Mouse (Mus musculus) hindbrain, embryonic 15.5 days (tissue): Measurements from ENCODE around the gene Ndufa6. TPM values are rescaled to one million over a fixed set of nuclear protein-coding genes. Genes with fewer than 3 reads are reported as not detected.

Source experiments
- ATAC-seq: fragments of 200-750 bp; cut with Nextera tagmentation; 2 replicates; pipeline ENCODE4 v1.8.0; 2017; ENCODE audit warnings: low read depth, moderate number of reproducible peaks, moderate TSS enrichment; ENCODE audit not compliant: low FRiP score
- H3K27ac ChIP-seq: fragments of 300-500 bp; sonication (generic); replicated peaks from 2 replicates; pipeline ENCODE4 v1.5.1; 2015; ENCODE audit warnings: mild to moderate bottlenecking, inconsistent platforms
- H3K27me3 ChIP-seq: fragments of 300-500 bp; sonication (generic); 2 replicates; pipeline ENCODE4 v1.6.1; 2015; ENCODE audit warnings: control low read depth, inconsistent platforms
- H3K36me3 ChIP-seq: fragments of 300-500 bp; sonication (generic); 2 replicates; pipeline ENCODE4 v1.6.1; 2015; ENCODE audit warnings: control low read depth, inconsistent platforms
- H3K4me1 ChIP-seq: fragments of 300-500 bp; sonication (generic); replicated peaks from 2 replicates; pipeline ENCODE4 v1.6.1; 2015; ENCODE audit warnings: control low read depth, inconsistent platforms
- H3K4me2 ChIP-seq: fragments of 300-500 bp; sonication (generic); 2 replicates; pipeline ENCODE4 v1.6.1; 2015; ENCODE audit warnings: moderate library complexity, mild to moderate bottlenecking, inconsistent platforms
- H3K4me3 ChIP-seq: fragments of 300-500 bp; sonication (generic); 2 replicates; pipeline ENCODE4 v1.5.1; 2015; ENCODE audit warnings: mild to moderate bottlenecking, inconsistent platforms
- H3K9ac ChIP-seq: fragments of 300-500 bp; sonication (generic); 2 replicates; pipeline ENCODE4 v1.6.1; 2015; ENCODE audit warnings: inconsistent platforms
- H3K9me3 ChIP-seq: fragments of 300-500 bp; sonication (generic); 2 replicates; pipeline ENCODE4 v1.6.1; 2016; ENCODE audit warnings: control low read depth, inconsistent platforms
- WGBS: fragments of 180-500 bp; shearing (Covaris S2); methylation state at CpG from one replicate; pipeline ENCODE4 v1.1.7; 2015; 5-methylcytosine and 5-hydroxymethylcytosine counted together
- polyA plus RNA-seq: library from polyadenylated mRNA; unstranded; fragments of >200 nt; fragmentation: Nextera tagmentation; extraction: Ambion mirVana; gene quantifications from 2 replicates; pipeline ENCODE4 v1.2.1, GENCODE M21; 2015

Ndufa6 gene
- polyA plus RNA-seq, 1 experiment from 2014 or later: 352 TPM

DNA sequence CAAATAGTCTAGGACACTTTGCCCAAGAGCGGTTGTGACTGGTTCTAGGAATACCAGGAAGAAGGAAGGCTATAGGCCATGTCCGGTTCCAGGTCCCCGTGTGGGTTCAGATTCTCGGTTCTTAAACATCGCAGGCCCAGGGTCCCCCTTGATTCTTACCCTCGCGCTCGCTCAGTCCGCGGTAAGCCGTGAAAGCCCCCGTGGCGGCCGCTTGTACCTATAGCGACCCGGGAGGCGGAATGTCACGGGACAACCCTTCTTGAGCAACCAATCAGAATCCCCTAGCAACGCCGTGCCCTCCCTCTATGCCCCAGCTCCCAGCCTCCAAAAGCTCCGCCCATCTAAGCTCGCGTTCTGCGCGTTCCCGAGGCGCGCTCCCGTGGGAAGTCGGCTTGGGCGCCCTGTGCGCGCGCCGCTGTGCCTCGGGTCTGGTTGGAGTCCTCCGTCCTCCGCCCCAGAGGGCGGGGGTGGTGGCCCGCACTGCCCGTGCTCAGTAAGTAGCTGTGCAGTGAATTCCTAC is 15.5 kb downstream of the Ndufa6 start, which contains the start of the genes Naga, Pheta2 and Smdt1:
Naga (minus strand) TSS at position 333 of the 520 bp plus-strand sequence.
Pheta2 (plus strand) TSS at position 350 of the 520 bp plus-strand sequence.
Smdt1 (plus strand) TSS at position 367 of the 520 bp plus-strand sequence.
- ATAC-seq: peak; percentile 90
- Histone ChIP-seq H3K4me1 (peaks cover 28% of the 10 kb centered on the region), H3K4me3 (peak within 1 kb of the TSS; percentile 68), H3K4me2 (peak within 1 kb of the TSS; percentile 76), H3K9me3 (no peaks in the 10 kb centered on the region), H3K9ac (peak within 1 kb of the TSS; percentile 63), H3K27ac (peak within 1 kb of the TSS; percentile 63; the same call in 1 of the 2 replicates), H3K36me3 (peaks cover 7% of the 10 kb centered on the region; the same call in 1 of the 2 replicates), H3K27me3 (peaks cover 14% of the 10 kb centered on the region)
- WGBS: under 1% methylated on average over 41 of the region's 41 CpGs

GRCm38 (mm10) chr15:82337875-82338274 is 16.2 kb downstream of the Ndufa6 start:
- Histone ChIP-seq H3K4me1 (peaks cover 28% of the 10 kb centered on the region), H3K9ac (peak overlapping the region; percentile 63), H3K36me3 (peaks cover 7% of the 10 kb centered on the region; the same call in 1 of the 2 replicates), H3K27me3 (peaks cover 14% of the 10 kb centered on the region), H3K4me3 (peak overlapping the region; percentile 68), H3K27ac (no peak overlapping the region), H3K9me3 (no peaks in the 10 kb centered on the region), H3K4me2 (peak overlapping the region; percentile 76)
- WGBS: 57% methylated on average over 4 of the region's 4 CpGs
- ATAC-seq: 0 out of 2 replicates have a peak, but pooled peaks have one; percentile 12

DNA sequence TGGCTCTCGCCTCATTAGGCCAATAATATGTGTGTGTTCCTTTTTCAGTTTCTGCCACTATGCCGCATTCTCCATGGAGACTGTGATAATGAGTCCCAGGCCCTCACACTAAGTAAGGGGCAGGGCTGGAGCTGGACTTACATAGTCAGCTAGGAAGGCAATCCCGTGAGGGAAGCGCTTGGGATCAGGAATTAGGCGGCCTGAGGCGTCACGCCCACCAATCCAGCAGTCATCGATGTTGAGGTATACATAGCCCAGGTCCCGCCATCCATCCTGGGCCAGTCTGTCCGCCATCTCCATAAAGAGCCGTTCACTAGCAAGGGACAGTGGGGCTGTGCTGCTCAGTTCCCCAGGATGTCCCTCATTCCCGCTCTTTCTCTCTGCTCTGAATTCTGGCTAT is 17.5 kb downstream of the Ndufa6 start:
- peaks cover 14% of the 10 kb centered on the region for H3K27me3 ChIP-seq
- WGBS: 65% methylated on average over 12 of the region's 12 CpGs
- ATAC-seq: no peak
- H3K36me3 ChIP-seq: peaks cover 7% of the 10 kb centered on the region; the same call in 1 of the 2 replicates
- no peaks in the 10 kb centered on the region for H3K9me3 ChIP-seq
- no peak overlapping the region for H3K27ac ChIP-seq
- peaks cover 28% of the 10 kb centered on the region for H3K4me1 ChIP-seq
- no peak overlapping the region for H3K9ac ChIP-seq
- H3K4me2 ChIP-seq: no peak overlapping the region
- no peak overlapping the region for H3K4me3 ChIP-seq

DNA sequence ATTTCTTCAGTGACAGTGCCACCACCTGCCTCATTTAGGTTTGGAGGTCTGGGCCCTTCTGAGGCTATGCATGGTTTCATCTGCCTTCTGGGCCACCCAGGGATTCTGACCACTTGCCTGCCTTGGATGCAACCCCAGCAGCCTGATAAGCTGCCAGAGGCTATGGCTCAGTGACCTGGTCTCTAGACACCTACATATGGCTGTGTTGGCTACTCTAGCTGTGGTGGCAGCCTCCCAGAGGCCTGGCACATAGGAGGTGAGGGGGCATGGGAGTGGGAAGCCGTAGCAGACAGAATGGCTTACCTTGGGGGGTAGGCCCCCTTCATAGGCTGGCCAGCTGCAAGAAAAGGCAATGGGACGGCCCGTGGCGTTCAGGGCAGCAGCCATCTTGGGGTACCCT is 18.9 kb downstream of the Ndufa6 start:
- no peak for ATAC-seq
- 91% methylated on average over 4 of the region's 4 CpGs for WGBS

DNA sequence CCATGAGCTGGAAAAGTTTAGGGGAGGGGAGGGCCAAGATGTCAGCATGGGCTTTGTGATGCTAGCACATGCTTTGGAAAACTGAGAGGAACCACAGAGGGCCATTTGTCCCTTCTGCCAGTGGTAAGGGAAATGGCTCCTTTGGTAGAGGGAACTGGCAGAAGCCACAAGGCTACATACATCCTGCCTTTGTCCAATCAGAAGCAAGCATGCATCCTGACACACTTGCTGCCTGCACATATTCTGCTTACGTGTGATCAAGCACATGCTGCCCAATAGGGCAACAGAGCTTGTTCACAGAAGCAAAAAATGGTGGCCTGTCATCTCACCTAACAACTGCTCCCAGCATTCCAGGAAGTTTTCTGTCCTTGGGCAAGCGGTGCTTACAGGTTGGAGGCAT is 28.7 kb downstream of the Ndufa6 start:
- H3K9me3 ChIP-seq: no peaks in the 10 kb centered on the region
- no peaks in the 10 kb centered on the region for H3K36me3 ChIP-seq
- no peak for ATAC-seq
- H3K4me1 ChIP-seq: no peaks in the 10 kb centered on the region
- WGBS: 81% methylated on average over 2 of the region's 2 CpGs
- H3K9ac ChIP-seq: no peak overlapping the region
- H3K4me3 ChIP-seq: no peak overlapping the region
- H3K27ac ChIP-seq: no peak overlapping the region
- H3K4me2 ChIP-seq: no peak overlapping the region
- H3K27me3 ChIP-seq: no peaks in the 10 kb centered on the region

More for the DNA sequence above, 18.9 kb downstream of the Ndufa6 start:
- Histone ChIP-seq H3K27ac (no peak overlapping the region), H3K27me3 (peaks cover 5% of the 10 kb centered on the region; the same call in 1 of the 2 replicates), H3K9me3 (no peaks in the 10 kb centered on the region), H3K4me3 (no peak overlapping the region), H3K4me1 (peaks cover 24% of the 10 kb centered on the region), H3K36me3 (peaks cover 7% of the 10 kb centered on the region; the same call in 1 of the 2 replicates), H3K9ac (0 out of 2 replicates have a peak overlapping the region, but pooled peaks have one; percentile 18), H3K4me2 (no peak overlapping the region)

DNA sequence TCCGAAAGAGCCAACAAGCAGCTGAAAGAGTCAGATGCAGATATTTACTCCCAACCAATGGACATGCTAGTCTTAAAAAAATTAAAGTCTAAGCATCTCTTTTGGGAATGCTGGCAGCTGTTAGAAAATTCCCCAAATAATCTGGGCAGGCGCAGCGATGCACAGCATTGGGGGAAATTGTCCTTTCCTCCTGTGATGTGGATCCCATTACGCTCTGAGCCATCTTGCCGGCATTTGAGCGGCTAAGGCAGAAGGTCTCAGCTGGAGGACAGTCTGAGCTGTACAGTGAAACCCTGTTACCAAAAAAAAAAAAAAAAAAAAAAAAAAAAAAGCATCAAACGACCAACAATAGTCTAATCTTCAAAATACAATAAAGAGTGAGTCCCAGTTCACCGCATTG is 31.9 kb downstream of the Ndufa6 start:
- Histone ChIP-seq H3K9me3 (no peaks in the 10 kb centered on the region), H3K4me2 (no peak overlapping the region), H3K27ac (no peak overlapping the region), H3K9ac (no peak overlapping the region), H3K36me3 (no peaks in the 10 kb centered on the region), H3K27me3 (no peaks in the 10 kb centered on the region), H3K4me3 (no peak overlapping the region), H3K4me1 (no peaks in the 10 kb centered on the region)
- no peak for ATAC-seq
- 69% methylated on average over 8 of the region's 8 CpGs for WGBS

GRCm38 (mm10) chr15:82319613-82320012 is 34.5 kb downstream of the Ndufa6 start:
- H3K36me3 ChIP-seq: no peaks in the 10 kb centered on the region
- H3K9ac ChIP-seq: no peak overlapping the region
- no peak overlapping the region for H3K4me3 ChIP-seq
- H3K9me3 ChIP-seq: no peaks in the 10 kb centered on the region
- WGBS: 56% methylated on average over 1 of the region's 1 CpGs
- H3K4me2 ChIP-seq: no peak overlapping the region
- no peak overlapping the region for H3K27ac ChIP-seq
- no peaks in the 10 kb centered on the region for H3K4me1 ChIP-seq
- no peak for ATAC-seq
- no peaks in the 10 kb centered on the region for H3K27me3 ChIP-seq

DNA sequence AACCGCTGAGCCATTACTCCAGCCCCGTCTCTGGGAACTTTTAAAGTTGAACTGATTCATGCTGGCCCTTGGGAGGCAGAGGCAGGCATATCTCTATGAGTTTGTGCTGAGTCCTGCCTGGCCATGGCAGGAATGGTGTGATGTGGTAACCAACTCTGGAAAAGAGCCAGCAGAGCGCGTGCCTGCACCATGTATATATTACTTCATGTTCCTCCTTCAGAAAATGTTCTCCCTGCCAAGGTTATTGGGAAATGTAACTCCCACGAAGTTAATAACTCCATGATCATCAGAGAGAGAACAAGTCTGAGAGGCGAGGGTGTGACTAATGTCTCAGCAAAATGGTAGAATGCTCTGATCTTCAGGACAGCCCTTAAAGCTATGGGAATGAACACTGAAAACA is 36.3 kb downstream of the Ndufa6 start:
- H3K9ac ChIP-seq: no peak overlapping the region
- no peak overlapping the region for H3K4me3 ChIP-seq
- no peaks in the 10 kb centered on the region for H3K4me1 ChIP-seq
- no peak overlapping the region for H3K27ac ChIP-seq
- H3K27me3 ChIP-seq: no peaks in the 10 kb centered on the region
- H3K4me2 ChIP-seq: no peak overlapping the region
- WGBS: 85% methylated on average over 6 of the region's 6 CpGs
- no peak for ATAC-seq
- H3K36me3 ChIP-seq: no peaks in the 10 kb centered on the region
- H3K9me3 ChIP-seq: no peaks in the 10 kb centered on the region

DNA sequence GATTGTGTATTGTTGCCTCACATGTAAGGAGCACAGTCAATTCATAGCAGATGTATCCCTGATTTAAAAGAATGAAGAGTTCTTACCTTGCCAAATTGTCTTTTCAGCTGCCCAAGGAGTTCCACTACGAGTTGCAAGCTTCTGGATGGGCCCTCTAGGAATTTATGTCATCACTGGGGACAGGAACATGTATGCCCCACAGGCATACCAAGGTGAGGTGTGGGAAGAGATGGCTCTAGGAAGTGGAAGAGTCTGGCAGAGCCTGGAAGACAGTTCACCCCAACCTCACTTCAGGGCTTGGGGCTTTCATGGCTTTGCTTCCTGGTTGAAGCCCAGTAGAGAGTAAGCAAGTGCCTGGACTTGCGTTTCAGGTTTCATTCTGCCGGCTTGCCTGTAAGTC is 45.7 kb downstream of the Ndufa6 start:
- 92% methylated on average over 3 of the region's 3 CpGs for WGBS
- no peaks in the 10 kb centered on the region for H3K9me3 ChIP-seq
- no peak overlapping the region for H3K9ac ChIP-seq
- H3K27ac ChIP-seq: no peak overlapping the region
- H3K27me3 ChIP-seq: no peaks in the 10 kb centered on the region
- no peaks in the 10 kb centered on the region for H3K36me3 ChIP-seq
- ATAC-seq: no peak
- H3K4me1 ChIP-seq: no peaks in the 10 kb centered on the region
- no peak overlapping the region for H3K4me2 ChIP-seq
- no peak overlapping the region for H3K4me3 ChIP-seq

DNA sequence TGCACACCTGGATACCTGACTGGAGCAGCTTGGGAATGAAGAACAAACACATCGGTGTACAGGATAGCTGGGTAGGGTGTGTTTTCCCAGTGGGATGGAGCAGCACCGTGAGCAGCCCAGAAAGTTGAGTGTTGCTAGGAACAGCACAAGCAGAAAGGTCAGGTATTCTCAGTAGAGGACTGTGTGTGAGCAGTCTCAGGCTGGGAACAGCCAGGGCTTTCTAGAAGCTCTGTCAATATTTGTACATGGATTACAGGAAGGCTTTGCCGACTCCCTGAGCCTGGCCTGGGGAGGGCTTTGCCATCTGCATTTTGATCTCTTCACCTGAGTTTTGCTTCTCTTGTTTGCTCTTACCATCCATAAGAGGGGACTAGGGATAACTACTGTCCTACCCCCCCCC is 47.0 kb downstream of the Ndufa6 start:
- no peak for ATAC-seq
- H3K27ac ChIP-seq: no peak overlapping the region
- no peaks in the 10 kb centered on the region for H3K4me1 ChIP-seq

More for the DNA sequence above, 47.0 kb downstream of the Ndufa6 start:
- WGBS: 82% methylated on average over 3 of the region's 3 CpGs
- Histone ChIP-seq H3K27me3 (no peaks in the 10 kb centered on the region), H3K4me2 (no peak overlapping the region), H3K9me3 (no peaks in the 10 kb centered on the region), H3K36me3 (no peaks in the 10 kb centered on the region), H3K4me3 (no peak overlapping the region), H3K9ac (no peak overlapping the region)
